Mouse (Mus musculus): ENCODE measurements around the gene Bad. TPM values are rescaled to one million over a fixed set of nuclear protein-coding genes. Genes with fewer than 3 reads are reported as not detected.
A peak's percentile ranks its signal among the peaks of the same experiment; 100 is the strongest.

Bad gene
- polyA plus RNA-seq, 2 experiments = 22.8 to 25.7 TPM

DNA sequence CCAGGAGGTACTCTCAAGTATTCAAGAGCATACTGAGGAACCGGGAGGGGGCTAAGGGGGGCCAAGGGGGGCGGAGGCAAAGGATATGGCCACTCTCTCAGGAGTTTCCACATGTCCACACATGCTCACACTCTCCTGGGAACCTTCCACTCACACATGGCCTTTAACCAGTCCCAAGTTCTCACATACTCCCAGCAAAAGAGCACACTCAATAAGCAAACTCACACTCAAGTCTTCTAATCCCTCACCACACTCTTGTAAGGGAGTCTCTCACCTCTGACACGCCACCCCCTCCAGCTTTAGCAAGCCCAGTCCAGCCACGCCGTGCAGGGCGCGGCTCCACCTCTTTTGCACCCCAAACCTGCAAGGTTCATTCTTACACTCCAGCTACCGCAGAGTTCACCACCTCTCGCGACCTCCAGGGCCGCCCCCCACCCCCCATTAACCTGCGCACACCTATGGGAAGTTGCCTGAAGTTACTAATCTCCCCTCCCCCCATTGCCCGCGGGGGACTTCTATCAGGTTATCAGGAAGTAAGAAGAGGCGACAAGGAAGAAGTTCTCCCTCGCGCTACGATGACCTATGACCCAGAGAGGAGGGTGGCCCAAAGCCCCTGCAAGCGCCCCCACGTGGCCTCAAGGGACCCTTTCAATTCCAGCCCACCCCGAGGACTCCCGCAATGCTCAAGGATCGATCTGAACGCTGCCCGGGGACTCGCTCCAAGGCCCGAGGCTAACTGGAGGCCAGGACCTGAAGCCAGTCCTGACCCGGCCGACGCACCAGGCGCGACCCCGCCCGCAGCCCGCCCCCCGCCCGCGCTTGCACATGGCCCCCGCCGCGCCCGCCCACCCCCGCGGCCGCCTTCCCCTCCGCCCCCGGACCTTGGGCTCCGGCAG, 20.7 kb upstream of the Bad start:
- no peak for DNase-seq (ENCODE audit: low read depth in 3 of 3, low spot score in 3 of 3)
- Histone ChIP-seq H3K9ac (replicated peaks) (peak overlapping the region; percentile 82), H3K4me2 (ENCODE audit: low read depth) (peak overlapping the region; percentile 96), H3K4me3 (ENCODE audit: insufficient read depth in 1 of 2, low read depth in 2 of 2, low read length in 2 of 2) (peak overlapping the region; percentile 58 to 82), H3K36me3 (replicated peaks; ENCODE audit: control insufficient read depth, insufficient read depth, low read depth) (no peaks in the 10 kb centered on the region), H3K27ac (peak overlapping the region; percentile 16), H3K27me3 (ENCODE audit: control insufficient read depth, insufficient read depth, low read length) (peaks cover 24% of the 10 kb centered on the region), H3K4me1 (replicated peaks; ENCODE audit: control insufficient read depth in 2 of 2, insufficient read depth in 2 of 2, low read length in 1 of 2) (peaks cover 7 to 16% of the 10 kb centered on the region in 2 experiments), H3K9me3 (ENCODE audit: control insufficient read depth, low read length) (no peaks in the 10 kb centered on the region)
- peak; percentile 37 for TF ChIP-seq CTCF (IDR thresholded peaks at IDR 0.05; ENCODE audit: low read depth)
- no peak for TF ChIP-seq EP300 (IDR thresholded peaks at IDR 0.05; ENCODE audit: low read depth)
- under 1% methylated on average over 46 of the region's 48 CpGs for WGBS (ENCODE audit: insufficient replicate concordance)
- no peak for ATAC-seq (ENCODE audit: insufficient read depth)

DNA sequence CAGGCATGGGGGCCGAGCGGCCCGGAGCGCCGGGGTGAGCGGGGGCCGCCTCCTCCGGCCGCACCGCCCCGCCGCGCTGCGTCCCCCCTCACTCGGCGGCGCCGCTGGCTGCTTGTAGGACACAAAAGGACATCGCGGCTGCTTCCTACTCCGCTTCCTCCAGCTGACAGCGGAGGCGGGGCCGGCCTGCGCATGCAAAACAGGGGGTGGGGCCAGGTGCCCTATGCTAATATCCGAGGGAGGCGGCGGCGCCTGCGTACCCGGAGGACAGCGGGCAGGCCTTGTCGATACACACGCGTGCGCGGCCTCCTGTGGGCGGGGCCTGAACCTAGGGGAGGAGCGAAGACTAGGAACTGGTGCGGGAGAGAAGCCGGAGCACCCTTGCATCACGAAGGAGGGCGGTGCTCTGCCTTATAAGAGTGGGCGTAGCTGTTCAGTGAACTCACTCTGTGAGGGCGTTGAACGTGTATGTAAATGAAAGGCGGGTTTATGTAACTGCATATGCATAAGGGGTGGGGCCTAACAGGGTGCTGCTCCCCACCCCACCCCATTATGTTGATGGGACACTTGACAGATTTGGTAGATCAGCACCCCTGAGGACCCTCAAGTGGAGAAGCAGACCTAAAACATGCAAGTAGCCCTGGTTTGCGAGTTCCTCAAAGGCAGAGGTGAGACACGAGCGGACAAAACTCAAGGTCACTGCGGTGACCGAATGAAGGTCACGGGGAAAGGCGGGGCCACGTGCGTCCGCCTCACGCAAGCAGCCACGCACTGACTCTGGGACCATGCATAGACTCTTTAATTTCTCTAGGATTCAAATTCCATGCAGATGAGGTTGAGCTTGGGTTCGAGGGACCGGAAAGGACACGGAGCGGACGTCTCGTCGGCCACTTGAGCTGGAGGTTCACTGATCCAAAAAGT, 19.8 kb upstream of the Bad start, which contains the start of gene Esrra:
Gene Esrra (minus strand): TSS at position 167 of the 921 bp plus-strand sequence.
- H3K4me1 ChIP-seq (replicated peaks; ENCODE audit: control insufficient read depth in 2 of 2, insufficient read depth in 2 of 2, low read length in 1 of 2) = peaks cover 7 to 13% of the 10 kb centered on the region in 2 experiments
- H3K27ac ChIP-seq = peak within 1 kb of the TSS; percentile 41
- ATAC-seq (ENCODE audit: insufficient read depth) (peak; percentile 93), DNase-seq (ENCODE audit: low read depth in 3 of 3, low spot score in 3 of 3) (peak; percentile 99 to 100 (median 99))
- under 1% methylated on average over 57 of the region's 66 CpGs for WGBS (ENCODE audit: insufficient replicate concordance)
- H3K36me3 ChIP-seq (replicated peaks; ENCODE audit: control insufficient read depth, insufficient read depth, low read depth) = no peaks in the 10 kb centered on the region
- H3K4me2 ChIP-seq (ENCODE audit: low read depth) = peak within 1 kb of the TSS; percentile 96
- H3K9ac ChIP-seq (replicated peaks) = peak within 1 kb of the TSS; percentile 82
- H3K27me3 ChIP-seq (ENCODE audit: control insufficient read depth, insufficient read depth, low read length) = peaks cover 33% of the 10 kb centered on the region
- no peaks in the 10 kb centered on the region for H3K9me3 ChIP-seq (ENCODE audit: control insufficient read depth, low read length)
- TF ChIP-seq EP300 (IDR thresholded peaks at IDR 0.05; ENCODE audit: low read depth) (no peak), CTCF (IDR thresholded peaks at IDR 0.05; ENCODE audit: low read depth) (0 out of 2 replicates have a peak, but pooled peaks have one; percentile 12)
- peak within 1 kb of the TSS; percentile 67 to 82 for H3K4me3 ChIP-seq (ENCODE audit: insufficient read depth in 1 of 2, low read depth in 2 of 2, low read length in 2 of 2)

- Histone ChIP-seq H3K4me2 (ENCODE audit: low read depth) (peak overlapping the region; percentile 96), H3K9me3 (ENCODE audit: control insufficient read depth, low read length) (no peaks in the 10 kb centered on the region), H3K27me3 (ENCODE audit: control insufficient read depth, insufficient read depth, low read length) (peaks cover 45% of the 10 kb centered on the region), H3K4me3 (ENCODE audit: insufficient read depth in 1 of 2, low read depth in 2 of 2, low read length in 2 of 2) (peak overlapping the region in 1 of 2 experiments; percentile 82; a peak in 1 of 4 replicates), H3K9ac (replicated peaks) (peak overlapping the region; percentile 58), H3K36me3 (replicated peaks; ENCODE audit: control insufficient read depth, insufficient read depth, low read depth) (no peaks in the 10 kb centered on the region), H3K27ac (no peak overlapping the region), H3K4me1 (replicated peaks; ENCODE audit: control insufficient read depth in 2 of 2, insufficient read depth in 2 of 2, low read length in 1 of 2) (peaks cover 7 to 13% of the 10 kb centered on the region in 2 experiments)
- DNase-seq (ENCODE audit: low read depth in 3 of 3, low spot score in 3 of 3) (no peak), ATAC-seq (ENCODE audit: insufficient read depth) (no peak)
- no peak for TF ChIP-seq CTCF (IDR thresholded peaks at IDR 0.05; ENCODE audit: low read depth)
- TF ChIP-seq EP300 (IDR thresholded peaks at IDR 0.05; ENCODE audit: low read depth) = no peak
- 56% methylated on average over 6 of the region's 6 CpGs for WGBS (ENCODE audit: insufficient replicate concordance)
Measured at GRCm38 (mm10) chr19:6922901-6923735, 18.5 kb upstream of the Bad start.

GRCm38 (mm10) chr19:6924461-6925306, 17.0 kb upstream of the Bad start:
- no peak overlapping the region for H3K27ac ChIP-seq
- no peaks in the 10 kb centered on the region for H3K36me3 ChIP-seq (replicated peaks; ENCODE audit: control insufficient read depth, insufficient read depth, low read depth)
- peak overlapping the region; percentile 30 for H3K4me2 ChIP-seq (ENCODE audit: low read depth)
- ATAC-seq (ENCODE audit: insufficient read depth) (no peak), DNase-seq (ENCODE audit: low read depth in 3 of 3, low spot score in 3 of 3) (no peak)
- H3K9me3 ChIP-seq (ENCODE audit: control insufficient read depth, low read length) = no peaks in the 10 kb centered on the region
- H3K9ac ChIP-seq (replicated peaks) = no peak overlapping the region
- peaks cover 58% of the 10 kb centered on the region for H3K27me3 ChIP-seq (ENCODE audit: control insufficient read depth, insufficient read depth, low read length)
- H3K4me1 ChIP-seq (replicated peaks; ENCODE audit: control insufficient read depth in 2 of 2, insufficient read depth in 2 of 2, low read length in 1 of 2) = peaks cover 7 to 13% of the 10 kb centered on the region in 2 experiments
- H3K4me3 ChIP-seq (ENCODE audit: insufficient read depth in 1 of 2, low read depth in 2 of 2, low read length in 2 of 2) = no peak overlapping the region
- WGBS (ENCODE audit: insufficient replicate concordance) = 3% methylated on average over 39 of the region's 39 CpGs
- no peak for TF ChIP-seq EP300 (IDR thresholded peaks at IDR 0.05; ENCODE audit: low read depth)
- peak; percentile 85 for TF ChIP-seq CTCF (IDR thresholded peaks at IDR 0.05; ENCODE audit: low read depth)

All from liver, embryonic 14.5 days (tissue).